Mouse (Mus musculus) stomach, embryonic 16.5 days (tissue): ENCODE data around the gene Impad1. TPM values are rescaled to one million over a fixed set of nuclear protein-coding genes. Genes with fewer than 3 reads are reported as not detected.

Experiments used
- ATAC-seq: fragments of 200-750 bp; cut with Nextera tagmentation; 2 replicates; pipeline ENCODE4 v1.8.0; 2017; ENCODE audit warnings: moderate number of reproducible peaks, moderate TSS enrichment; ENCODE audit not compliant: insufficient read depth, low FRiP score
- H3K27ac ChIP-seq: fragments of 300-500 bp; sonication (generic); 2 replicates; pipeline ENCODE4 v1.5.1; 2014; ENCODE audit warnings: low read length
- H3K27me3 ChIP-seq: fragments of 300-500 bp; sonication (generic); 2 replicates; pipeline ENCODE4 v1.6.1; 2014; ENCODE audit warnings: low read length, control low read depth, mixed read lengths; ENCODE audit not compliant: control insufficient read depth, insufficient read depth
- H3K36me3 ChIP-seq: fragments of 300-500 bp; sonication (generic); 2 replicates; pipeline ENCODE4 v1.6.1; 2014; ENCODE audit warnings: low read length; ENCODE audit not compliant: control insufficient read depth, insufficient read depth
- H3K4me1 ChIP-seq: fragments of 300-500 bp; sonication (generic); 2 replicates; pipeline ENCODE4 v1.6.1; 2014; ENCODE audit warnings: low read length, control low read depth, mixed read lengths; ENCODE audit not compliant: control insufficient read depth, insufficient read depth
- H3K4me2 ChIP-seq: fragments of 300-500 bp; sonication (generic); 2 replicates; pipeline ENCODE4 v1.6.1; 2014; ENCODE audit warnings: low read depth, low read length, mixed read lengths
- H3K4me3 ChIP-seq: fragments of 300-500 bp; sonication (generic); replicated peaks from 2 replicates; pipeline ENCODE4 v1.5.1; 2014; ENCODE audit warnings: mild to moderate bottlenecking, low read length
- H3K9ac ChIP-seq: fragments of 300-500 bp; sonication (generic); 2 replicates; pipeline ENCODE4 v1.6.1; 2014; ENCODE audit warnings: low read length
- H3K9me3 ChIP-seq: fragments of 300-500 bp; sonication (generic); replicated peaks from 2 replicates; pipeline ENCODE4 v1.6.1; 2016; ENCODE audit warnings: low read length, control low read depth; ENCODE audit not compliant: control insufficient read depth
- WGBS: fragments of 180-500 bp; shearing (Covaris S2); extraction: QIAGEN DNeasy Blood & Tissue Kit; methylation state at CpG from one replicate; pipeline ENCODE4 v1.1.7; 2014; 5-methylcytosine and 5-hydroxymethylcytosine counted together
- polyA plus RNA-seq: library from polyadenylated mRNA; unstranded; fragments of >200 nt; fragmentation: Nextera tagmentation; extraction: Ambion mirVana; gene quantifications from 2 replicates; pipeline ENCODE4 v1.2.1, GENCODE M21; 2015

The Impad1 gene
- polyA plus RNA-seq, 1 experiment from 2014 or later: 34.6 TPM

DNA sequence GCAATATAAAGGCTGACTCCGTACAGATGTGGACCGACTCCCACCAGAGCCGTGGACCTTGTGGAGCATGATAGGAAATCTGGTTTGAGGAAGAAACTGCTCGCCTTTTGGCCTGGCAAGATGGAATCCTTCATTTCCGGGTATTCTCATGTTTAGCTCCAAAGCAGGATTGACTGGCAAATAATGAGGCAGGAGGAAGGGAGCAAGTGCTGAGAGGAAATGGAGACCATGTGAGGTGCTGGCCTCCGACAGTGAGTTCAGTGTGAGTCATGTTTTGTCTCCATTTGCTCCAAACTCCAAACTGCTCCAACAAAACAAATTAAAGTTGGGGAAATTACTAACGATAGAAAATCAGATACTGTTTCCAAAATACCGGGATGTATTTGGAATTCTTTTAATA is 69.3 kb downstream of the Impad1 start:
- no peak overlapping the region for H3K27ac ChIP-seq
- H3K27me3 ChIP-seq: no peaks in the 10 kb centered on the region
- H3K36me3 ChIP-seq: no peaks in the 10 kb centered on the region
- no peak overlapping the region for H3K9ac ChIP-seq
- H3K9me3 ChIP-seq: no peaks in the 10 kb centered on the region
- no peak for ATAC-seq
- no peaks in the 10 kb centered on the region for H3K4me1 ChIP-seq
- WGBS: 62% methylated on average over 8 of the region's 8 CpGs
- H3K4me2 ChIP-seq: no peak overlapping the region
- H3K4me3 ChIP-seq: no peak overlapping the region

DNA sequence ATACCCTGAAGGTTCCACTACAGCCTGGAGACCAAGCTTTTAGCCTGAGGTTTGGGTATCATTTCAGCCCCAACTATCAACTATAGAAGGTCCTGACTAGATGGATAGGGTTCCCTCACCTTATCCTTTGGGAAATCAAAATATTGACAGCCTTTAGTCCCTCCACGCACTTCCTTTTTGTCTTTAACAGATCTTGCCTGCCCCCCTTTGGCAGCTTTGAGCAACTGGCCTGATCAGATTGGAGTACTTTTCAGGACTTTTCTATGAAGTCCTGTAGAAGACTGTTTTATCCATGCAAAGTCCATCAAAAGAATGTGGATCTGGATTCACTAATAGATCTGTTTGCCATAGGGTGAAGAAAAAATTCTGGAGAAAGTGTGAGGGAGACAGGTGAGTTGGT is 71.1 kb downstream of the Impad1 start:
- no peak overlapping the region for H3K4me2 ChIP-seq
- no peaks in the 10 kb centered on the region for H3K9me3 ChIP-seq
- no peaks in the 10 kb centered on the region for H3K27me3 ChIP-seq
- no peaks in the 10 kb centered on the region for H3K4me1 ChIP-seq
- H3K9ac ChIP-seq: no peak overlapping the region
- WGBS: 46% methylated on average over 1 of the region's 1 CpGs
- H3K36me3 ChIP-seq: no peaks in the 10 kb centered on the region
- no peak for ATAC-seq
- H3K27ac ChIP-seq: no peak overlapping the region
- H3K4me3 ChIP-seq: no peak overlapping the region

DNA sequence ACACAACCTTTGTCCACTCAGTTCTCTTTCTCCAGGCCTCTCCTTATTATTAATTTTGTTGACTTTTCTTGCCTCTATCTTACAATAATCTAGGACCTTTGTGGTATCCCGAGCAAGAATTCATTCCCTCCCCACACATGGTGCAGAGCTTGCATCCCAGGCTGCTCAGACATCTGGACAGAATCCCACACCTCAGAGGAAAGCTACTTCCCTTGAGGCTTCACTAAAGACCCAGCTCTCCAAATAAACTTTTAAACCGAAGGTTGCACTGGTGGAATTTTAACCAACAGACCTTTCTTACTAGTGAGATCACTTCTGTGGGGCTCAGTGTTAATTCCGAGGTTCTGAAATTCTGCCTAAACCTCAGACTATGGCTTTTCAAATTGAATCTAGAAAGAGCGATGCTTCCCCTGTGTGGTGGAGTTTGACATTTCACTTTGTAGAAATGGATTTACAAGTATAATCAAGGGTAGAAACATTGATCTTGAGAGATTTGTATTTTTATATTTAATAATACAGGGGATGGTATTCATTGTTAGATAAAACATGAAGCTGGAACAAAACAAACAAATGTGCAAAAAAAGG is 75.3 kb downstream of the Impad1 start:
- H3K4me2 ChIP-seq: no peak overlapping the region
- WGBS: 37% methylated on average over 4 of the region's 4 CpGs
- no peak overlapping the region for H3K27ac ChIP-seq
- H3K9me3 ChIP-seq: no peaks in the 10 kb centered on the region
- no peak overlapping the region for H3K4me3 ChIP-seq
- H3K9ac ChIP-seq: no peak overlapping the region
- ATAC-seq: 0 out of 2 replicates have a peak, but pooled peaks have one; percentile 47
- no peaks in the 10 kb centered on the region for H3K4me1 ChIP-seq
- H3K36me3 ChIP-seq: no peaks in the 10 kb centered on the region
- no peaks in the 10 kb centered on the region for H3K27me3 ChIP-seq
